Mouse (Mus musculus): ENCODE results near the gene Hist1h3d. TPM values are rescaled to one million over a fixed set of nuclear protein-coding genes. Genes with fewer than 3 reads are reported as not detected.
A peak's percentile ranks its signal among the peaks of the same experiment; 100 is the strongest.
"Not testable (repeated sequence)": the region's sequence is repeated elsewhere in the genome, so short reads cannot be mapped to it uniquely, and the experiment has no call there.

The Hist1h3d gene
- polyA plus RNA-seq, 1 experiment from 2014 or later = 8.4 TPM

DNA sequence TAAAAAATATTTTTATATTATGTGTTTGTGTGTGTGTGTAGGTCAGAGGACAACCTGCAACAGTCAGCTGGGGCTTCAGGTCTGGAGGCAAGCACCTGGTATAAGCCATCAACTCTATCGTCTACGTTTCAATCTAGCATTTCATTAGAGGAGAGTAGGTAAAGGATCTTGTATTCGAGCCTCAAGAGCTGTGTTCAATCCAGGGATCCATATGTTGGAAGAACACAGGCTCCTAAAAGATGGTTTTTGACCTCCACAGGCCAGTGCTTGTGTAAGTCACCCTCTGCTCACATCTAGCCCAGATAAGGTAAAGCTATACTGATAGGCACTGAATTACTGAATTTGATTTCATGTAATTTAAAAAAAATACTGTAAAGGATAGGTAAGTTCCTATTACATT, 18.7 kb upstream of the Hist1h3d start:
- H3K4me2 ChIP-seq (replicated peaks) = peak overlapping the region; percentile 89
- H3K9me3 ChIP-seq = no peaks in the 10 kb centered on the region
- H3K4me1 ChIP-seq = peaks cover 12% of the 10 kb centered on the region
- no peaks in the 10 kb centered on the region for H3K27me3 ChIP-seq
- H3K4me3 ChIP-seq = no peak overlapping the region
- no peaks in the 10 kb centered on the region for H3K36me3 ChIP-seq
- ATAC-seq (ENCODE audit: low FRiP score, low read depth) = no peak
- 72% methylated on average over 3 of the region's 3 CpGs for WGBS
- no peak overlapping the region for H3K9ac ChIP-seq
- H3K27ac ChIP-seq = peak overlapping the region; percentile 29

DNA sequence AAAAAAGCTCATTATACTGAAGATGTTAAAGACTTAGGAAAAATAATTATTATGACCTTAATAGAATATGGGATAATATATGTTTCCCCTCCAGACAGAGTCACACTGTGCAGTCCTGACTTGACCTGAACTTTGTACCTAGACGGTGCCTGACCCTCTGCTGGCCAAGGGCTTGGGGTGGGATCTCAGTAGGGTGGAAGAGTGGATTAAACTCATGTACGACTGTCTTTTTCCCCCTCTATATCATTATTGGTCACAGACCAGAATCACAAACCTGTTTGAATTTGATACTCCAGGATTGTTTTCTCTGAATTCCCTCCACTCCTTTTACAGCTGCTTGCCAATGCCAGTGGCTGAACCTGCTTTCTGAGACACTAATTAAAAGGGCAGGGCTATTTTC, 14.9 kb upstream of the Hist1h3d start:
- H3K4me2 ChIP-seq (replicated peaks) = peak overlapping the region; percentile 48
- H3K9ac ChIP-seq = not testable (repeated sequence)

DNA sequence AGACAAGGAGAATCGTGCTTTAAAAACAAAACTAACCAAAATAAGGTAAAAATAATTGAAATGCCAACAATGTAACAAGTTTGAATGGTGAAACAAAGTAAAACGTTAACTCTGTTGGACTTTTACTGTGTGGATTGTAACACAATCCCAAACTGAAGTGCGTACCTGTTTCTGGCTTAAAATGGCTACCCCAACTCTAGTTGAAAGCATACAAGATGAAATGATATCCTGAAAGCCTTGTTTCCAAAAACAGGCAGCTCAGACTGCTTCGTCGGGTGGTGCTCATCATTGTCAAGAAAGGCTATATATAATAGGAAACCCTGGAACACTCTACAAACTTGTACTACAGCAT, 14.1 kb upstream of the Hist1h3d start:
- H3K9ac ChIP-seq = peak overlapping the region; percentile 74
- peak overlapping the region; percentile 48 for H3K4me3 ChIP-seq
- peak overlapping the region; percentile 96 for H3K27ac ChIP-seq
- 0% methylated on average over 2 of the region's 5 CpGs for WGBS
- H3K27me3 ChIP-seq; H3K4me1 ChIP-seq; H3K36me3 ChIP-seq; ATAC-seq (ENCODE audit: low FRiP score, low read depth); H3K9me3 ChIP-seq: not testable (repeated sequence)
- peak overlapping the region; percentile 69 for H3K4me2 ChIP-seq (replicated peaks)

More for the DNA sequence above, 14.9 kb upstream of the Hist1h3d start:
- not testable (repeated sequence) for H3K9me3 ChIP-seq; ATAC-seq (ENCODE audit: low FRiP score, low read depth); H3K27me3 ChIP-seq; H3K36me3 ChIP-seq; H3K4me1 ChIP-seq
- peak overlapping the region; percentile 52; the same call in 1 of the 2 replicates for H3K27ac ChIP-seq
- H3K4me3 ChIP-seq = peak overlapping the region; percentile 12
- WGBS = 29% methylated on average over 2 of the region's 2 CpGs

DNA sequence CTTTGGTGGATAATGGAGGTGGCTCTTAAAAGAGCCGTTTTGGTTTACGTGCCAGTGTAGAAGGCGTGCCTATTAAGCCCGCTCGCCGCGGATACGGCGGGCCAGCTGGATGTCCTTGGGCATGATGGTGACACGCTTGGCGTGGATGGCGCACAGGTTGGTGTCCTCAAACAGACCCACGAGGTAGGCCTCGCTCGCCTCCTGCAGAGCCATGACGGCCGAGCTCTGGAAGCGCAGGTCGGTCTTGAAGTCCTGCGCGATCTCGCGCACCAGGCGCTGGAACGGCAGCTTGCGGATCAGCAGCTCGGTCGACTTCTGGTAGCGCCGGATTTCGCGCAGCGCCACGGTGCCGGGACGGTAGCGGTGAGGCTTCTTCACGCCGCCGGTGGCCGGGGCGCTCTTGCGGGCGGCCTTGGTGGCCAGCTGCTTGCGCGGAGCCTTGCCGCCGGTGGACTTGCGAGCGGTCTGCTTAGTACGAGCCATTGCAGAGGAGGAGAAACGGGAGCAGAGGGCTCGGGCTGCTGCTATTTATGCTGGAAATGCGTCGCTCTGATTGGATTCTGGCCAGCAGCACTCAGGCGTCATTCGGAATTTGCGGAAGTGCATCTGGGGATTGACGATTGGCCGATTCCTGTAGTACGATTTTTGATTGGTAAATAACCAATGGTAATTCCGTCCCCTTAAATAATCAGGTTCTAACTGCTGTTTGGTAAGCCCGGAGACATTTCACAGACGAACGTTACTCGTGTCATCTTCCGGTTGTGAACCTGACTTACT, 13.5 kb upstream of the Hist1h3d start, which contains the start of gene Hist1h3e:
Gene Hist1h3e, minus strand, starts transcription at position 487 of the 777 bp plus-strand sequence.
- Histone ChIP-seq H3K9ac (peak within 1 kb of the TSS; percentile 74), H3K4me2 (replicated peaks) (peak within 1 kb of the TSS; percentile 69), H3K4me3 (peak within 1 kb of the TSS; percentile 48), H3K27ac (peak within 1 kb of the TSS; percentile 96)
- not testable (repeated sequence) for H3K36me3 ChIP-seq, H3K9me3 ChIP-seq, H3K27me3 ChIP-seq, H3K4me1 ChIP-seq
- ATAC-seq (ENCODE audit: low FRiP score, low read depth) = peak; percentile 95
- WGBS = under 1% methylated on average over 65 of the region's 67 CpGs

DNA sequence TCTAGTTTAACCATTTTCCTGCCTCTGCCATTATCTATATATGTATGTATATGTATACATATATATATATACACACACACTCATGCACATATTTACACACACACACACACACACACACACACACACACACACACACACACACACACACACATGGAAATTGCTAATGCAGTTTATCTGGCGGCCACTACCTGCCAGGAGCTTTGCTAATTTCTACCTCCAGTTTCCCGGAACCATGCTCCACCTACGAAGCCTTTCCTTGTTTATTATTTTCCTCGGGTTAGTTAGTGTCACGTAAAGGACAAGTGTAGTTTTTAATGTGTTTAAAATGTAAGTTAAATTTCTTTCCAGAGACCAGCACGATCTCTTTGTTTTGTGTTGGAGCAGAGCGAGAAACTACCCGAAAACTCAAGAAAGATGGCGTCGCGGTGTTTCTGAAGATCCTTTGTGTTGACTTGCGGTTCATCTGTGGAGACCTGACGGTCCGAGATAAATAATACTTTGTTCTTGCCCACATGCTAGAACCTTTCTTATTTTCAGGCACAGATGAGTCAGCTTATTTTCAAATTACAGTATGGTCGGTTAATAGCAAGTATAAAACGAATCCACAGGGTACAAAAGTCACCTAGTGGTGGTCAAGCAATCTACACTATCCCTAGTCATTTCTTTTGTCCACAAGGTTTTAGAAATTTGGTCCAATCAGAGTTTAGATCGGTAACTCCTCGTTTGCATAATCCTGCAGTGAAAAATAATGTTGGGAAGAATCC, 12.7 kb upstream of the Hist1h3d start:
- ATAC-seq (ENCODE audit: low FRiP score, low read depth) = peak; percentile 68; the same call in 1 of the 2 replicates
- no peaks in the 10 kb centered on the region for H3K27me3 ChIP-seq
- H3K4me2 ChIP-seq (replicated peaks) = peak overlapping the region; percentile 69
- H3K9me3 ChIP-seq = no peaks in the 10 kb centered on the region
- no peaks in the 10 kb centered on the region; the same call in 1 of the 2 replicates for H3K4me1 ChIP-seq
- WGBS = 5% methylated on average over 18 of the region's 18 CpGs
- peak overlapping the region; percentile 48 for H3K4me3 ChIP-seq
- H3K9ac ChIP-seq = peak overlapping the region; percentile 74
- H3K36me3 ChIP-seq = no peaks in the 10 kb centered on the region
- H3K27ac ChIP-seq = peak overlapping the region; percentile 96

DNA sequence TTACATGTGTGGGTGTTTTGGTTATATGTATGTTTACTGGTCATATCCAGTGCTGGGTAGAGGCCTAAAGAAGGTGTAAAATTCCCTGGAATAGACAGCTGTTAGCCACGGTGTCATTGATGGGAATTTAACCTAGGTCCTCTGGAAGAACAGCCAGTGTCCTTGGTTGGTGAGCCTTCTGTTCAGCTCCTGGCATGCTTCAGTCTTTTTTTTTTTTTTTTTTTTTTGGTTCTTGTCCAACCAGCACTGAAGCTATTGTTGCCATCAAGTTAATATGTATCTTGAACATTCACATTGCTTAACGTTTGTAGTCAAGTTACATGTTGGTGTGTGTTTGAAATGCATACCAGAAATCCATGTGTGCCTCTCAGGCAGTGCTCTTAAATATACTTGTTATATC, 11.1 kb upstream of the Hist1h3d start:
- no peak overlapping the region for H3K27ac ChIP-seq
- no peaks in the 10 kb centered on the region for H3K9me3 ChIP-seq
- H3K27me3 ChIP-seq = no peaks in the 10 kb centered on the region
- no peak overlapping the region for H3K4me2 ChIP-seq (replicated peaks)
- no peak overlapping the region for H3K4me3 ChIP-seq
- no peak for ATAC-seq (ENCODE audit: low FRiP score, low read depth)
- no peak overlapping the region for H3K9ac ChIP-seq
- no peaks in the 10 kb centered on the region; the same call in 1 of the 2 replicates for H3K4me1 ChIP-seq
- WGBS = 89% methylated on average over 2 of the region's 2 CpGs
- no peaks in the 10 kb centered on the region for H3K36me3 ChIP-seq

DNA sequence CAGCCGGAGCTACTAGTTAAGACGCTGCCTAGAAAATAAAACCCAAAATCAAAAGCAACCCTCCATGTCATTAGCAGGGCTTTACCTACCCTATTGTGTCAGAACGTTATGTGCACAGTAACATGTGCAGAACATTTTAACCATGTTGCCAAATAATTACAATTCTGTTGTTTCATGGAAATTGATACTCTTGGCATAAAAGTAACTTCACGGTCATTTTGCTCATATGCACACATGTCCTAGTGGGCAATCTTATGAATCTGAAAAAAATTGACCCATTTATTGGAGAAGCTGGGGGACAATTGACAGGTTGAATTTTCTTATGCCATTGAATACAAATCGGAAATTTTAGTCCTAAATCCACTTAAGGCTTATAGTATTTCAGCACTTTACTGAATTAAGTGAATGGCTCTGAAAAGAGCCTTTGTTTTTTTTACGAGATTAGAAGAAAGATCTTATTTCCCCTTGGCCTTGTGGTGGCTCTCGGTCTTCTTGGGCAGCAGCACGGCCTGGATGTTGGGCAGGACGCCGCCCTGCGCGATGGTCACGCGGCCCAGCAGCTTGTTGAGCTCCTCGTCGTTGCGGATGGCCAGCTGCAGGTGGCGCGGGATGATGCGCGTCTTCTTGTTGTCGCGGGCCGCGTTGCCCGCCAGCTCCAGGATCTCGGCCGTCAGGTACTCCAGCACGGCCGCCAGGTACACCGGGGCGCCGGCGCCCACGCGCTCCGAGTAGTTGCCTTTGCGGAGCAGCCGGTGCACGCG, 5.1 kb upstream of the Hist1h3d start:
- Histone ChIP-seq H3K9ac (peak overlapping the region; percentile 63), H3K4me3 (peak overlapping the region; percentile 53), H3K4me2 (replicated peaks) (peak overlapping the region; percentile 75), H3K27ac (peak overlapping the region; percentile 96), H3K4me1 (peaks cover 22% of the 10 kb centered on the region)
- WGBS = 1% methylated on average over 27 of the region's 41 CpGs
- not testable (repeated sequence) for ATAC-seq (ENCODE audit: low FRiP score, low read depth); H3K27me3 ChIP-seq; H3K9me3 ChIP-seq; H3K36me3 ChIP-seq

DNA sequence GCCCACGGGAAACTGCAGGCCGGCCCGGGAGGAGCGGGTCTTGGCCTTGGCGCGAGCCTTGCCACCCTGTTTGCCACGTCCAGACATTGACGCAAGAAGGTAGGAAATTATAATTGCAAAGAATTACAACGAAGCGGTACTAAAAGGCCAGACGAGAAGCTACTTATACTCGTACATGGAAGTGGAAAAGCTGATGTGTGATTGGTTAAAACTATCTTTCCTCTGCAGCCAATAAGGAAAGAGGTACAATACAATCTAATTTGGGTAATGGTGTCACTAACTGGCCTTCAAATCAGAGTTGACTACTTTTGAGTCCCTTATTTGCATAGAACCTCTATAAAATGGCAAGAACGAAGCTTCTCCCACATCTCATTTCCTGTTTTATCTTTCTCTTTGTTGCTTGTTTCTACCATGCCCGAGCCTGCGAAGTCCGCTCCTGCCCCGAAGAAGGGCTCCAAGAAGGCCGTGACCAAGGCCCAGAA, 4.5 kb upstream of the Hist1h3d start, which contains the start of the genes Hist1h2ae and Hist1h2bg:
Gene Hist1h2ae, minus strand, starts transcription at position 199 of the 482 bp plus-strand sequence.
Gene Hist1h2bg, plus strand, starts transcription at position 375 of the 482 bp plus-strand sequence.
- H3K27ac ChIP-seq = peak within 1 kb of the TSS; percentile 96
- H3K9me3 ChIP-seq = no peaks in the 10 kb centered on the region
- peaks cover 22% of the 10 kb centered on the region for H3K4me1 ChIP-seq
- ATAC-seq (ENCODE audit: low FRiP score, low read depth) = peak; percentile 90
- H3K27me3 ChIP-seq = no peaks in the 10 kb centered on the region
- no peaks in the 10 kb centered on the region for H3K36me3 ChIP-seq
- peak within 1 kb of the TSS; percentile 53 for H3K4me3 ChIP-seq
- under 1% methylated on average over 18 of the region's 18 CpGs for WGBS
- H3K4me2 ChIP-seq (replicated peaks) = peak within 1 kb of the TSS; percentile 75
- H3K9ac ChIP-seq = peak within 1 kb of the TSS; percentile 80

DNA sequence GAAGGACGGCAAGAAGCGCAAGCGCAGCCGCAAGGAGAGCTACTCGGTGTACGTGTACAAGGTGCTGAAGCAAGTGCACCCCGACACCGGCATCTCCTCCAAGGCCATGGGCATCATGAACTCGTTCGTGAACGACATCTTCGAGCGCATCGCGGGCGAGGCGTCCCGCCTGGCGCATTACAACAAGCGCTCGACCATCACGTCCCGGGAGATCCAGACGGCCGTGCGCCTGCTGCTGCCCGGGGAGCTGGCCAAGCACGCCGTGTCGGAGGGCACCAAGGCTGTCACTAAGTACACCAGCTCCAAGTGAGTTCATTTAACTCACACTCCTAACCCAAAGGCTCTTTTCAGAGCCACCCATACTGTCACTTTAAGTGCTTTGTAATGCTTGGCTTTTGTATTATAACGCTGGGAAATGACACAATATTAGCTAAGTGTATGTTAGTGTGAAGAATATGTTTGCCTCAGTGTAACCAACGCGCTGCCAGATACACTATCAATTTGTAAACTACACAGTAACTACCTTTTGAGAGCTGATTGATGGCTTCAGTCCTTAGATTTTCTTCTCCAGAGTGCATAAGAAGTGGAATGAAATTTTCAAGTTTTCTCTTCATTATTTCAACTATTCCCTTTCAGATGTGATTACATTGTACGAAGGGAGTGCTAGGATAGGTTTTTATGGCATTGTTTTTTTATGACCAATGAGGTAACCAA, 3.9 kb upstream of the Hist1h3d start:
- Histone ChIP-seq H3K4me3 (peak overlapping the region; percentile 53), H3K4me1 (peaks cover 28% of the 10 kb centered on the region), H3K4me2 (replicated peaks) (peak overlapping the region; percentile 75), H3K27ac (peak overlapping the region; percentile 96), H3K9ac (peak overlapping the region; percentile 80)
- H3K36me3 ChIP-seq; H3K27me3 ChIP-seq; H3K9me3 ChIP-seq; ATAC-seq (ENCODE audit: low FRiP score, low read depth): not testable (repeated sequence)
- under 1% methylated on average over 16 of the region's 34 CpGs for WGBS

DNA sequence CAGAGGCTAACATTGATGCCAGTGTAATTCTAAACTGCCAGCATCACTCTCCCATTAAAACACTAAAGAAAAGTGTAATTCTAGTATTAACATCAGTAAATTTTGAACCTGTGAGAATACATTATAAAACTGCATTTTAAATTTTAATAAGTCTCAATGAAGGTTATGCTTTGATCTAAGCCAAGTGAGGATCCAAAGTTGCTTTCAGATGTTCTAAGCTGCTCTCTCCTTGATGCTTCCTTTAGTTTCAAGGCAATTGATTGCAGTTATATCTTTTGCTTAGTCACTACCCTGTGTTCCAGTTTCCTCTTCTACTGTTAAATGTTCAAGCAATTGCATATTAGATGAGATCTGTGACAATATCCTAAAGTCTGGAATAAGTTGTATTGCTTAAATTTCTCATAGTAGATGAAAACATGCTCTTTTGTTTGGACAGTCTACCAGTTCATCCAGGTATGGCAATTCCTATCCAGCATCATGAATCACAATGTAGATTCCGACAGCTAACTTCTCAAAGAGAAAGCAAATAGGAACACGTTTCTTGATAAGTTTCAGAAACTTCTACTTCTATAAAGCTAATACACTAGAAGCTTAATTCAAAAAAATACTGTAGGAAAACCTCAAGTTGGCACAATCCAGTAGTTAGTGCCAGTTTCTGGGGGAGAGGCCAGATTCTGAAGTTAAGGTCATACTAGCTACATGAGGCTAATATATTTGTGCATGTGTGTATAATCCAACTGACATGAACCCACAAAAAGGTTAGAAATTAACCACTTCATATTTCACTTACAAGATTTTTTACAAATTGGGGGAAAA, 3.1 kb upstream of the Hist1h3d start:
- Histone ChIP-seq H3K4me3 (peak overlapping the region; percentile 53), H3K4me2 (replicated peaks) (peak overlapping the region; percentile 75), H3K9ac (peak overlapping the region; percentile 80), H3K9me3 (no peaks in the 10 kb centered on the region), H3K4me1 (peaks cover 35% of the 10 kb centered on the region), H3K27ac (peak overlapping the region; percentile 96), H3K36me3 (no peaks in the 10 kb centered on the region), H3K27me3 (no peaks in the 10 kb centered on the region)
- 36% methylated on average over 2 of the region's 2 CpGs for WGBS
- no peak for ATAC-seq (ENCODE audit: low FRiP score, low read depth)
